Mouse (Mus musculus) heart, embryonic 13.5 days (tissue): ENCODE results near the gene Pigu. TPM values are rescaled to one million over a fixed set of nuclear protein-coding genes. Genes with fewer than 3 reads are reported as not detected.

Experiments
- ATAC-seq: fragments of 200-750 bp; cut with Nextera tagmentation; 2 replicates; pipeline ENCODE4 v1.8.0; 2017; ENCODE audit warnings: moderate TSS enrichment; ENCODE audit not compliant: insufficient number of reproducible peaks, low FRiP score, low TSS enrichment; ENCODE audit errors: extremely low read depth
- H3K27ac ChIP-seq: fragments of 300-500 bp; sonication (generic); replicated peaks from 2 replicates; pipeline ENCODE4 v1.5.1; 2015; ENCODE audit warnings: moderate library complexity, mild to moderate bottlenecking, inconsistent platforms
- H3K27me3 ChIP-seq: fragments of 300-500 bp; sonication (generic); replicated peaks from 2 replicates; pipeline ENCODE4 v1.6.1; 2015; ENCODE audit warnings: mild to moderate bottlenecking, inconsistent platforms
- H3K36me3 ChIP-seq: fragments of 300-500 bp; sonication (generic); 2 replicates; pipeline ENCODE4 v1.6.1; 2015; ENCODE audit warnings: mild to moderate bottlenecking, inconsistent platforms
- H3K4me1 ChIP-seq: fragments of 300-500 bp; sonication (generic); 2 replicates; pipeline ENCODE4 v1.6.1; 2015; ENCODE audit warnings: inconsistent platforms
- H3K4me2 ChIP-seq: fragments of 300-500 bp; sonication (generic); 2 replicates; pipeline ENCODE4 v1.6.1; 2015; ENCODE audit warnings: inconsistent platforms, mild to moderate bottlenecking, moderate library complexity
- H3K4me3 ChIP-seq: fragments of 300-500 bp; sonication (generic); 2 replicates; pipeline ENCODE4 v1.5.1; 2015; ENCODE audit warnings: moderate library complexity, mild to moderate bottlenecking, inconsistent platforms
- H3K9ac ChIP-seq: fragments of 300-500 bp; sonication (generic); 2 replicates; pipeline ENCODE4 v1.6.1; 2015; ENCODE audit warnings: inconsistent platforms, mild to moderate bottlenecking, moderate library complexity
- H3K9me3 ChIP-seq: fragments of 300-500 bp; sonication (generic); 2 replicates; pipeline ENCODE4 v1.6.1; 2016; ENCODE audit warnings: inconsistent platforms
- WGBS: fragments of 180-500 bp; shearing (Covaris S2); methylation state at CpG from one replicate; pipeline ENCODE4 v1.1.7; 2015; ENCODE audit warnings: mixed read lengths; 5-methylcytosine and 5-hydroxymethylcytosine counted together
- polyA plus RNA-seq: library from polyadenylated mRNA; unstranded; fragments of >200 nt; fragmentation: Nextera tagmentation; extraction: Ambion mirVana; gene quantifications from 2 replicates; pipeline ENCODE4 v1.2.1, GENCODE M21; 2015

The Pigu gene
- polyA plus RNA-seq, 1 experiment from 2014 or later = 53.2 TPM

DNA sequence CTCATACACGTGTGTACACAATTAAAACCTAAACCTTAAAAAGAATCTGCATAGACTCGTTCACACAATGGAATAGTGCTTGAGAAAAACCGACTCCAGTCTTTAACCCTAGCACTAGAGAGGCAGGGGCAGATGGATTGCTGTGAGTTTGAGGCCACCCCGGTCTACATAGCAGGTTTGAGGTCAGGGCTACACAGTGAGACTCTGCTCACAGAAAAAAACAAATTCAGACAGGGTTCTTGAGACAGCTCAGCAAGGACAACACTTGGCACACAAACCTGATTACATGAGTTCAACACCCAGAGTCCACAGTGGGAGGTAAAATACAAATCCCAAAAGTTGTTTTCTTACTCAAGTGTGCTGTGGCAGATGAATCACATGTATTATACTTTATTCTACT, 31.2 kb downstream of the Pigu start:
- no peak overlapping the region for H3K4me3 ChIP-seq
- H3K36me3 ChIP-seq = peaks cover 66% of the 10 kb centered on the region
- 85% methylated on average over 4 of the region's 4 CpGs for WGBS
- H3K9me3 ChIP-seq = no peaks in the 10 kb centered on the region
- no peak for ATAC-seq
- H3K9ac ChIP-seq = no peak overlapping the region
- H3K4me1 ChIP-seq = no peaks in the 10 kb centered on the region
- no peaks in the 10 kb centered on the region for H3K27me3 ChIP-seq
- H3K4me2 ChIP-seq = no peak overlapping the region
- no peak overlapping the region for H3K27ac ChIP-seq

DNA sequence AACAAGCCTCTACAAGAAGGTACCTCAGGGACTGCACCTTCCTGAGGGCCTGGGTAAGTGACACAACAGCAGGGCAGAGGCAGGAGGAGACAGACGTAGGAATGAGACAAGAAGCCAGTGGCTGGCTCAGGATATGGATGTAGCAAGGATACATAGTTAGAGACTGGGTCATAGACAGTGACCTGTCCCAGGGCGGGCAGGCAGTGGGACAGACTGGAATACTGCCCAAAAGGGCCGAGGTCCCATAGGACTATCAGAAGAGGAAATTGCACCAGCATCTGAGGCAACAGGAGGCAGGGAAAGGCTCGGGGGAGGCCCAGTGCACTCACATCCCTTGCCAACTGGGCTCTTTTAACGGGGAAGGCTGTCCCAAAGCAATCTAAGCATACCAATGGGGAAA, 36.6 kb downstream of the Pigu start:
- Histone ChIP-seq H3K9ac (no peak overlapping the region), H3K4me1 (peaks cover 5% of the 10 kb centered on the region; the same call in 1 of the 2 replicates), H3K36me3 (peaks cover 44% of the 10 kb centered on the region), H3K27me3 (no peaks in the 10 kb centered on the region), H3K4me3 (no peak overlapping the region), H3K4me2 (no peak overlapping the region), H3K9me3 (no peaks in the 10 kb centered on the region), H3K27ac (no peak overlapping the region)
- WGBS = 58% methylated on average over 5 of the region's 5 CpGs
- ATAC-seq = no peak

DNA sequence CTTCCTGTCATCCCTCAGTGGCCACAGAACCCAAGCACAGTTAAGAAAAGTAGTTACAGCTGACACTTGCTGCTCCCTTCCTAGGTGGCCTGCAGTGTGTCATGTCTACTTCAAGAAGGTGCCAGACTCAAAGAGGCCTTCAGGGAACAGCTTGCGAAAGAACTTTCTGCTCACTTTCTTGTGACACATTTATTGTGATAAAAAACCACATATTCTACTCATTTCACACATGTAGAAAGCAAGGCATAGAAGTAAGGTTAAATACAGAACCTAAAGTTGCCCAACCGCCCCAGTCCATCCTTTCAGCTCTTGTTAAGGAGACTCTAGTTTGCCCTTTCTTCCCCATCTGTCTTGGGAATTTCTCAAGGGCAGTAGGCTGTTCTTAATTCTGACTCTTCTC, 38.6 kb downstream of the Pigu start:
- H3K27ac ChIP-seq = no peak overlapping the region
- H3K27me3 ChIP-seq = no peaks in the 10 kb centered on the region
- no peak overlapping the region for H3K9ac ChIP-seq
- no peak for ATAC-seq
- H3K4me3 ChIP-seq = no peak overlapping the region
- no peak overlapping the region for H3K4me2 ChIP-seq
- H3K36me3 ChIP-seq = peaks cover 49% of the 10 kb centered on the region
- peaks cover 5% of the 10 kb centered on the region; the same call in 1 of the 2 replicates for H3K4me1 ChIP-seq
- no peaks in the 10 kb centered on the region for H3K9me3 ChIP-seq
- WGBS = 87% methylated on average over 2 of the region's 2 CpGs

DNA sequence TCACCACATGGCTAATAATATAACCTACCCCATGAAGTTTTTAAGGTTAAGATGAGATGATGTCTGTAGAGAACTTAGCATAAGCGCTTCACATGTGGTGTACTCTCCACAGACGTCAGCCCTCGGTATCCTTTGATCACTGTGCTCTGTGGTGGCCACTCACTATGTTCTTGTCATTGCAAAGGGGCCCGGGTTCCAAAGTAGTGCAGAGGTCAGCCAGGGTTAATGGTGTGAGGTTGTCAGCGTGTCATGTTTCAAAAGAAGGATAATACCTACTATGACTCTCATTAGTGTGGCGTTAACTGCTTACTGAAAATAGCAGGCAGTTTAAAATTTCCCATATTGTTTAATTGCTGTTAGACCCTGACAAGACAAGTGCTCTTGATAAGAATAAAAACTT, 43.6 kb downstream of the Pigu start:
- no peaks in the 10 kb centered on the region for H3K27me3 ChIP-seq
- peaks cover 12% of the 10 kb centered on the region for H3K4me1 ChIP-seq
- H3K9ac ChIP-seq = no peak overlapping the region
- H3K9me3 ChIP-seq = no peaks in the 10 kb centered on the region
- H3K36me3 ChIP-seq = peaks cover 42% of the 10 kb centered on the region
- ATAC-seq = no peak
- no peak overlapping the region for H3K4me3 ChIP-seq
- H3K27ac ChIP-seq = no peak overlapping the region
- WGBS = 47% methylated on average over 6 of the region's 6 CpGs
- H3K4me2 ChIP-seq = no peak overlapping the region

DNA sequence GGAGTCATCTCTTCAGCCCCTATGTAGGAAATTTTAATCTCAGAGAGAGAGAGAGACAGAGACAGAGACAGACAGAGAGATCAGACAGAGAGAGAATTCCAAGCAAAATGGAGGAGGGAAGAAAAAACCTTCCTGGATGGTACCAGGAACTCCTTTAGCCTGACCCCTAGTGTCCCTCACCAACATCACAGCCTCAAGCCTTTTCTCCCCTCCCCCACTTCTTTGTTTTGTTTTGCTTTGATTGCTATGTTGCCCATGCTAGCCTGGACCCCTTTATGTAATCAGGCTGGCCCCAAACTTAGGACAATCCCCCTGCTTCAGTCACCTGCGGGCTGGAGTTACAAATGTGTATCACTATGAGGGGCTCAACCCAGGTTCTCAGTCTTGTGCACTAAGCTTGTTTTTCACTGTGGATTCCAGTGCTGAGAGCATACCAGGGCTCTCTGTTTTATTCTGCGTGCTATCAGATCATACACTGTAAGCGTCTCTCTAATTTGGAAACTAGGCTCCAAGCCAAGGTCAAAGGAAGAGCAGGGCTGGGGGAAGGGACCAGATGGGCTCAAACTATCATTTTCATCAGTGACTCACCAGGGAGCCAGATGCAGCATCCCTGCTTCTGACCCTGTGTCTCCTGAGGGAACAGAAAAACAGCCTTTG, 48.2 kb downstream of the Pigu start:
- Histone ChIP-seq H3K9me3 (no peaks in the 10 kb centered on the region), H3K4me1 (peaks cover 14% of the 10 kb centered on the region), H3K9ac (peak overlapping the region; percentile 11; the same call in 1 of the 2 replicates), H3K27me3 (no peaks in the 10 kb centered on the region), H3K27ac (peak overlapping the region; percentile 74), H3K36me3 (peaks cover 61% of the 10 kb centered on the region), H3K4me3 (no peak overlapping the region), H3K4me2 (no peak overlapping the region; the same call in 1 of the 2 replicates)
- WGBS = 28% methylated on average over 3 of the region's 3 CpGs
- ATAC-seq = no peak

DNA sequence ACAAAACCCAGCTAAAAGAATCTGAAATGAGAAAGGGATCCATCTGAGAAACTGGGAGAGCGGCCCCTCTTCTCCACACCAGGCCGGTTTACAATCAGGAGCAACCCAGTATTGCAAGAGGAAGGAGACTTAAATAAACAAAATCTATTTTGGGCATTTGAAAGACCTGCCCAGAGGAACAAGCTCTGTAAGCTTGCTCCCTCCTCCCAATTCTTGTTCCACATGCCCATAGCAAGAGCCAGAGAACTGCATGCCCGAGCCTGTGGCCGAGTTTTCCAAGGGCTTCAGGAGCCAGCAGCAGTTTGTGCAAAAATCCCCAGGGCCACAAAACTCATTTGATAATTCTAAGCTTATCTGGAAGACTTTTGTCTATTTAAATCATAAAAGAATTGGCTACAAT, 57.7 kb downstream of the Pigu start:
- Histone ChIP-seq H3K4me3 (no peak overlapping the region), H3K9ac (no peak overlapping the region), H3K36me3 (peaks cover 82% of the 10 kb centered on the region), H3K9me3 (no peaks in the 10 kb centered on the region), H3K4me2 (no peak overlapping the region), H3K27me3 (no peaks in the 10 kb centered on the region), H3K27ac (peak overlapping the region; percentile 72), H3K4me1 (peaks cover 13% of the 10 kb centered on the region)
- 40% methylated on average over 4 of the region's 4 CpGs for WGBS
- ATAC-seq = no peak

DNA sequence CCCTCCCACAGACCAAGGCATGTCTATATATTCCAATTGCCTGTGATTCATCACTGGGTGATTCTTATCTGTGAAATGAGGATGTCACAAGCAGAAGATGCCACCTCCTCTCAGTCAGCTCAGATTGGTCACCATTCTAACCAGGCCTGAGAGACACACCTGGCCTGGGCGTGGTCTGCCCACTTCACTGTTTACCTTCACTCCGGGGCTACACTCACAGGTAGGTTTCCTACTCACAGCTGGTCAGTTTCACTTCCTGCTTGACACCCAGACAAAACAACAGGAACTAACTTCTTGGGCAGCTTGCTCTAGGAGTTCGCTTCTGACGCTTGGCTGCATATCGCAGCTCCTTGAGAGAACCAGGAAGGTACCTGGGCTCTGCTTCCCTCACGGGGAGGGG, 61.8 kb downstream of the Pigu start:
- no peaks in the 10 kb centered on the region for H3K27me3 ChIP-seq
- 87% methylated on average over 6 of the region's 6 CpGs for WGBS
- no peak overlapping the region for H3K9ac ChIP-seq
- no peaks in the 10 kb centered on the region for H3K9me3 ChIP-seq
- H3K27ac ChIP-seq = no peak overlapping the region
- peaks cover 18% of the 10 kb centered on the region for H3K4me1 ChIP-seq
- H3K4me3 ChIP-seq = no peak overlapping the region
- peaks cover 97% of the 10 kb centered on the region for H3K36me3 ChIP-seq
- H3K4me2 ChIP-seq = no peak overlapping the region
- ATAC-seq = no peak

DNA sequence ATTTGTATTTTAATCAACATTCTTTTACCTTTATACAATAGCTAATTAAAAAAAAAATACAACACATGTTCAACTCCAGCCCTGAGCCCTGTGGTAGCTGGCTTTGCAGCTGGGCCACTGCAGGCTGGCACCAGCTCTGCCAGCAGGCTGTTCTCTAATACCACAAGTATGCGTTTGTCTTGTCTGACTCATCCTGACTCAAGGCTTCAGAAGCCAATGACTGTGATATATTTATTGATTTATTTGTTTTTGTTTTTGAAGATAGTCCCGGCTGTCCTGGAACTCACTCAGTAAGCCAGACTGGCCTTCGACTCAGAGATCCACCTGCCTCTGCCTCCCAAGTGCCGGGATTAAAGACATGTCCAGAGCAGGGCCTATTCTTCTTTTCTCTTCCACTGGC, 63.3 kb downstream of the Pigu start:
- no peak for ATAC-seq
- Histone ChIP-seq H3K4me3 (no peak overlapping the region), H3K9me3 (no peaks in the 10 kb centered on the region), H3K36me3 (peaks cover 96% of the 10 kb centered on the region), H3K9ac (no peak overlapping the region), H3K27ac (no peak overlapping the region), H3K4me2 (no peak overlapping the region), H3K27me3 (no peaks in the 10 kb centered on the region), H3K4me1 (peaks cover 5% of the 10 kb centered on the region)
- WGBS = 84% methylated on average over 4 of the region's 4 CpGs

DNA sequence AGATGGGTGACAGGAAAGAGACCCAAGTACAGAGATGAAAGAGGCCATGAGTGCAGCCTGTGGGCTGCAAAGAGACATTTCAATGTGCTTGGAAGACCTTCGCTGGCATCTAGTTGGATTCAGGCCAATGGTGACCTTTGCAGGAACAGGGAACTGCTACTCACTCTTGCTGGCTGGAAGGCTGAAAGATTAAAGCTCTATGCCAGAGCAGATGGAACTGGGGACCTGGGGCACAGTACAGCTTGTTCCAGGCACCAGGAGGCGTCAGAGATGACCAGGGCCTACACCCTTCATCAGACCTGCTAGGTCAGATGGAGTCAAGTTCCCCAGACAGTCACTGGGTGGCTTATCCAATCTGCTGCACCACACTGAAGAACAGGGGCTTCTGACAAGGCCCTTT, 63.8 kb downstream of the Pigu start:
- 64% methylated on average over 2 of the region's 2 CpGs for WGBS
- Histone ChIP-seq H3K27ac (peak overlapping the region; percentile 49), H3K4me2 (no peak overlapping the region), H3K27me3 (no peaks in the 10 kb centered on the region), H3K4me1 (peaks cover 5% of the 10 kb centered on the region), H3K36me3 (peaks cover 91% of the 10 kb centered on the region), H3K9ac (no peak overlapping the region), H3K9me3 (no peaks in the 10 kb centered on the region), H3K4me3 (no peak overlapping the region)
- ATAC-seq = 0 out of 2 replicates have a peak, but pooled peaks have one; percentile 37

DNA sequence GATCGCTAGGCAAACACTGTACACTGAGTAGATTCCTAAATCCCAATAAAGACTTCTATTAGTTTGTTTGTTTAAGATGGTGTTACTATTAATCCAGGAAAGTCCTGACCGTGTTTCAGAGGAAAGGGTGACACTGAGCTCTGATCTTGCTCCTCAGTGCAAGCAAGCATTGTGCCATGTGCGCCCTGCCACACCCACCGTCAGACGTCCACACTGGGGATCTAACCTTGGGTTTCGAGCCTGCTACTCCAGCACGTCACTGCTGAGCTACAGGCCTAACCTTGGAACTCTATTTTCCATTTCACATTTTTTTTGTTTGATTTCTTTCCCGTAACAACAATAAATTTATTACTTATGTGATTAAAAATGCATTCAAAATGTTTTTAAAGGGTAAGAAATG, 67.2 kb downstream of the Pigu start:
- no peak overlapping the region for H3K4me2 ChIP-seq
- no peak overlapping the region for H3K9ac ChIP-seq
- H3K36me3 ChIP-seq = peaks cover 63% of the 10 kb centered on the region
- H3K27ac ChIP-seq = no peak overlapping the region
- no peak for ATAC-seq
- H3K27me3 ChIP-seq = no peaks in the 10 kb centered on the region
- H3K4me3 ChIP-seq = no peak overlapping the region
- H3K9me3 ChIP-seq = no peaks in the 10 kb centered on the region
- peaks cover 25% of the 10 kb centered on the region for H3K4me1 ChIP-seq
- WGBS = 89% methylated on average over 8 of the region's 8 CpGs

DNA sequence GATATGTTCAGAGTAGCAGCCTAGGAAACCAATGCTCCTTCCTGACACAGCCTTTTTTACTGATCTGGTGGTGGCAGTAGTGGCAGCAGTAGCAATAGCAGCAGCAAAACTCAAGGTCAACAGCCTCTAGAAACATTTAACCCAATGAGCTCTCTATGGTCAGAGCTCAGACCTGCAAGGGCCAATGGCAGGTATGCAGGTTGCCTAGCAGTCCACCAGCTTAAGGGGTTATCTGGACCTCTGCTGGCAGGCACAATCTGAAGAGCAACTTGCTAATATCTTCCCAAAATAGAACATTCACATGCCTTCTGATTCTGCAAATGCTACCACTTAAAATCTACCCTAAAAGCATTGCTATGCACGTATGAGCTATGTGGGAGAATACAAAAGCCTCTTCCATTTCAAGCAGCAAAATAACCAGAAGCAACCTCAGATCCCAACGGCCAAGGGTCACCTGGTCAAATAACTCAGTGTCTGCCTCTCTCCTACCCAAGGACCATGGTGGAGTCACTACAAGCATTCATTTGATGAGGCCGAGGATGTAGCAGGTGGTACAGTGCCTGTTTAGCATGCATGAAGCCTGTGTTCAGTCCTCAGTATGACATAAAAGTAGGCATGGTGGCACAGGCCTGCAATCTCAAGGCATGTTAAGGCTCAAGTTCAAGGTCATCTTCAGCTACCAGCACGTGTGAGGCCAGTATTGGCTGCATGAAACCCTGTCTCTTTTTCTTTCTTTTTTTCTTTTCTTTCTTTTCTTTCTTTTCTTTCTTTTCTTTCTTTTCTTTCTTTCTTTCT, 69.6 kb downstream of the Pigu start:
- peak; percentile 72; the same call in 1 of the 2 replicates for ATAC-seq
- Histone ChIP-seq H3K4me2 (peak overlapping the region; percentile 27), H3K36me3 (peaks cover 43% of the 10 kb centered on the region), H3K27ac (peak overlapping the region; percentile 96), H3K9me3 (no peaks in the 10 kb centered on the region), H3K4me1 (peaks cover 45% of the 10 kb centered on the region), H3K27me3 (no peaks in the 10 kb centered on the region), H3K9ac (no peak overlapping the region), H3K4me3 (no peak overlapping the region)
- 49% methylated on average over 4 of the region's 4 CpGs for WGBS

DNA sequence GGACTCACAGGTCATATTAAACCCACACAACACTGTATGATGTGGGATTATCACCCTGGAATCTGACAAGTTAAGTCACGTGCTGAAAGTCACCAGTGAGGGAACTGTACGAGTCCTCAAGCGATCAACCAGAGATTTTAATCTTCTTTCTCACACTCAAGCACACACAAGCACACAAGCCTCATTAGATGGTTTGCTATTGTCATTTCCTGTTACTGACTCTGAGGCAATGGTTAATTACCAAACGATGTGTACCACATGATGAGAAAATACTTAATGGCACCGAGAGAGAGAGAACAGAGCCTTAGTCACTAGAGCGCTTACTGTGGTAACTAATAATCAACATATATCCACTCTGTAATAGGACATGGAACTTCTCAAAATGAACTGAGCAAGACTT, 71.5 kb downstream of the Pigu start:
- H3K27me3 ChIP-seq = no peaks in the 10 kb centered on the region
- H3K4me2 ChIP-seq = no peak overlapping the region
- H3K9ac ChIP-seq = no peak overlapping the region
- peaks cover 45% of the 10 kb centered on the region for H3K4me1 ChIP-seq
- H3K9me3 ChIP-seq = no peaks in the 10 kb centered on the region
- H3K36me3 ChIP-seq = peaks cover 33% of the 10 kb centered on the region
- no peak overlapping the region for H3K27ac ChIP-seq
- WGBS = 87% methylated on average over 6 of the region's 6 CpGs
- no peak overlapping the region for H3K4me3 ChIP-seq
- ATAC-seq = no peak
